Mouse (Mus musculus): ENCODE measurements around the gene Fam25c.
"Not testable (repeated sequence)": the region's sequence is repeated elsewhere in the genome, so short reads cannot be mapped to it uniquely, and the experiment has no call there.

Gene Fam25c

DNA sequence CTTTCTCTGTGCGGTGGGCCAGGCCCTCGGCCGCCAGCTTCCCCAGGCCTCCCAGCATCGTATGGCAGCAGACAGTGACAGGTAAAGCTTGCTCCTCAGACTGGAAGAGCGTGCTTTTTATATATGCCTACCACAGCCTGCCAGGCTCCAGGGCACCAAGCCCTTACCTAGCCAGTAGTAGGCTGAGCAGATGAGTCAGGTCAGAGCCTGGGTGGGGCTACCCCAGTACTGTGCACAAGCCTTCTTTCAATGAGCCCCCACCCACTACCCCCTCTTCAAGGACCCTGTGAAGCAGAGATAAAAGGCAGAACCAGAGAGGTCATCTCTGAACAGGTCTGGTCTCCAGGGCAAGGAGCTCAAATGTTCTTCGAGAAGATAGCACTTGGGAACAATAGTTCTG, at the start of gene Fam25c:
Gene Fam25c, minus strand, starts transcription at position 133 of the 400 bp plus-strand sequence.
- DNase-seq (ENCODE audit: low spot score) = no peak

DNA sequence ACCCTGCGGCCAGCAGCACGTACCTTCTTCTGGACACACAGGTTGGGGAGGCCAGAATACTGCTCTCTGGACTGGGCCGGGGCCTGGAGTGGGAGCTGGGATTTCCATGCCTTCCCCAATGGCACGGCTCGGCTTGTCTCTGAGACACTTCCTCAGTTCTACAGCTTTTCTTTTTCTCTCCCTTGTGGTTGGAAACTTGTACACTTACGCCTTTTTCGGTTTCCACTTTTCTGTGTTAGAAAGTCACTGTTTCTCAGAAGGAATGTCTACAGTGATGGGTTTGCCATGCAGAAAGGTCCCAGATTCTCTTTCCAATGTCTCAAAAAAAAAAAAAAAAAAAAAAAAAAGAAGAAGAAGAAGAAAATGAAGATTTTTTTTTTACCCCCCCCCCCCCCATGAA, 48.2 kb upstream of the Fam25c start:
- DNase-seq (ENCODE audit: low spot score) = no peak

- no peak for DNase-seq (ENCODE audit: low spot score)
Observed at GRCm38 (mm10) chr14:34402871-34403270, 47.6 kb upstream of the Fam25c start.

DNA sequence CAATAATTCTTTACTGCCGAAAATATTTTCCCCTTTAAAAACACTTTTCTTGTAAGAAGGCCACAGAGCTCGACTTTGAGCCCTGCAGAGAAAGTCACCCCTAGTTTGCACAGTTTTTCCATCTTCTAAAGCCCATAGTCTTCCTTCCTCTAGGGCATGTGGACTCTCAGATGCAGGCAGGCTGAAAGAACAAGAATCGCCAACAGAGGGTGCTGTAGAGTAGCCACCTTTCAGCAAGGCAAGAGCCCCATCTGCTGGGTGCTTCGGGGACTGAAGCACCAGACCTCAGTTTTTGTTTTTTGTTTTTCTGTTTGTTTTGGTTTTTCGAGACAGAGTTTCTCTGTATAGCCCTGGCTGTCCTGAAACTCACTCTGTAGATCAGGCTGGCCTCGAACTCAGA, 45.9 kb upstream of the Fam25c start:
- DNase-seq (ENCODE audit: low spot score) = peak; percentile 82

DNA sequence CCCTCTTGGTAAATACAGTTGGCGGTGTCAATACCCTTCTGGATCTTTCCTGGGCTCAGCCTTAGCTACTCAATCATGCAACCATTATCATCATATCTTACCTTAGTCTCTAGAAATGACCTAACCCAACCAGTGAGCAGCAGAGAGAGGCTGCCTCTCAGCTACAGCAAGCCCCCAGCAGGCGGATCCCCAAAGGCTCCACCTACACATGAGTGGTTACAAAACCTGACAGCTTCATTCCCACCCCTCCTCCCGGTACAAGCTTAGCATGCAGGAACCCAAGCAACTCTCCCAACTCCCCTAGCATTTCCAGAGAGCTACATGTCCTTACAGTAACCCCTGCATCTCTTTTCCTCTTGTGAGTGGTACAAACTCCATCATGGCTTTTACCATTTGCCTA, 44.8 kb upstream of the Fam25c start:
- DNase-seq (ENCODE audit: low spot score) = no peak

DNA sequence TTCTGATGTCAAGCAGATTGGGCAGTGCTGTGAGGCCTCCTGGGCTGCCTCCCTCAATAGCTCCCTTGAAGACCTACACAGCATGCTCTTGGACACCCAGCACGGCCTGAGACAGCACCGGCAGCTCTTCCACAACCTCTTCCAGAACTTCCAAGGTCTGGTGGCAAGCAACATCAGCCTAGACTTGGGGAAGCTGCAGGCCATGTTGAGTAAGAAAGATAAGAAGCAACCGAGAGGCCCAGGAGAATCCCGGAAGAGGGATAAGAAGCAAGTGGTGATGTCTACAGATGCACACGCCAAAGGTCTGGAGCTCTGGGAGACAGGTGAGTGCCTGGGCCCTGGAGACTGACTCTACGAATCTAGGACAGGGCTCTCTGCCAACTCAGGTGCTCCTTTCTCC, 44.1 kb upstream of the Fam25c start:
- DNase-seq (ENCODE audit: low spot score) = no peak

DNA sequence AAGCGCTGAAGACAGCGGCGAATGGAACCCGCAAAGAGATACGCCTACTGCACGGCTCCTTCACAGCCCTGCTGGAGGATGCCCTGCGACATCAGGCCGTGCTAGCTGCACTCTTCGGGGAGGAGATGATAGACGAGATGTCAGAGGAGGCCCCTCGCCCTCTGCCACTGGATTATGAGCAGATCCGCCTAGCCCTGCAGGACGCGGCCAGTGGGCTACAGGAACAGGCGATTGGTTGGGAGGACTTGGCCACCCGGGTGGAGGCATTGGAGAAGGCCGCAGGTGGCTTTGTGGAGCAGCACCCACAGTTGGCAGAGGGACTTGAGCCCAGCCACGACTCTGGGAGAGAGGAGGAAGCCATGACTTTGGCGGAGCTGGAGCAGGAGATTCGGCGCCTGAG, 43.7 kb upstream of the Fam25c start:
- DNase-seq (ENCODE audit: low spot score) = no peak

GRCm38 (mm10) chr14:34397871-34398270, 42.6 kb upstream of the Fam25c start:
- no peak for DNase-seq (ENCODE audit: low spot score)

DNA sequence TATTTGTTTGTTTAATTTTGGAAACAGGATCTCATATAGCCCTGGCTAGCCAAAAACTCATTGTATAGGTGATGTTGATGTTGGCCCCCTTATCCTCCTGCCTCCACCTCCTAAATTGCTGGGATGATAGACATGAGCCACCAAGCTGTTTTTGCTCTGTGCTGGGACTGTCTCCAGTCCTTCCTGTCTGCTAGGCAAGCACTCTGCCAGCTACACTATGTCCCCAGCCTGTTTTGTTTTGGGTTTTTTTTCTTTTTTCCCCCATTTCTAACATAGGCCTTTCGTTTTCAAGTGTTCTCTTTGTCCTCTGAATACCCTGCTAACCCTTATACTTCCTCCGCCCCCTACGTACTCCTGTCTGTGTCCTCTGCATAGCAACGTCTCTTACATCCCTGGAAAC, 38.1 kb upstream of the Fam25c start:
- no peak for DNase-seq (ENCODE audit: low spot score)

DNA sequence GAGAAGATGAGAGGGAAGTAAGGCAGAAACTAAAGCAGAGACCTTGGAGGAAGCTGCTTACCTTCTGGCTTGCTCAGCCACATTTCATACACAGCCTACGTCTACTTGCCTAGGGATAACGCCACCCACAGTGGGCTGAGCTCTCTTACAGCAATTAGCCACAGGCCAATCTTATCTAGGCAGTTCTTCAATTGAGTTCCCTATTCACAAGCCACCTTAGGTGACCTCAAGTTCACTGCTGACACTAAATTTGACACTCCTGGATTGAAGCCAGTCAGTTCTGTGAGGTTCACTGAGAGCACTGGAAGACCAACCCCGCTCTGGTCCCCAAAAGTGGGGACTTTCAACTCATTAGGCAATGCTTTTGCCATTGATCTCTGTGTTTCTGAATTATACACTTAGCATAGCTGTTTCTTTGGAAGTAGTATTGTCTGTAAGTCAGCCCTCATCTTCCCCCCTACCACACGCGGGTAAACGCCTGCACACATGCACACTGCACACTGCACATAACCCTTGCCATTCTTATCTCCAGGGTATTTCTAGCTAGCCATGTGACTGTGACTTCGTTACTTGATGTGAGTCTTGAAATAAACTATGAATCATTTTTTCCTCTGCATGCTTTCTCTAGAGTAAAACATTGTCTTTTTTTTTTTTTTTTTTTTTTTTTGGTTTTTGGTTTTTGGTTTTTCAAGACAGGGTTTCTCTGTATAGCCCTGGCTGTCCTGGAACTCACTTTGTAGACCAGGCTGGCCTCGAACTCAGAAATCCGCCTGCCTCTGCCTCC, 27.9 kb upstream of the Fam25c start:
- DNase-seq (ENCODE audit: low spot score) = no peak

DNA sequence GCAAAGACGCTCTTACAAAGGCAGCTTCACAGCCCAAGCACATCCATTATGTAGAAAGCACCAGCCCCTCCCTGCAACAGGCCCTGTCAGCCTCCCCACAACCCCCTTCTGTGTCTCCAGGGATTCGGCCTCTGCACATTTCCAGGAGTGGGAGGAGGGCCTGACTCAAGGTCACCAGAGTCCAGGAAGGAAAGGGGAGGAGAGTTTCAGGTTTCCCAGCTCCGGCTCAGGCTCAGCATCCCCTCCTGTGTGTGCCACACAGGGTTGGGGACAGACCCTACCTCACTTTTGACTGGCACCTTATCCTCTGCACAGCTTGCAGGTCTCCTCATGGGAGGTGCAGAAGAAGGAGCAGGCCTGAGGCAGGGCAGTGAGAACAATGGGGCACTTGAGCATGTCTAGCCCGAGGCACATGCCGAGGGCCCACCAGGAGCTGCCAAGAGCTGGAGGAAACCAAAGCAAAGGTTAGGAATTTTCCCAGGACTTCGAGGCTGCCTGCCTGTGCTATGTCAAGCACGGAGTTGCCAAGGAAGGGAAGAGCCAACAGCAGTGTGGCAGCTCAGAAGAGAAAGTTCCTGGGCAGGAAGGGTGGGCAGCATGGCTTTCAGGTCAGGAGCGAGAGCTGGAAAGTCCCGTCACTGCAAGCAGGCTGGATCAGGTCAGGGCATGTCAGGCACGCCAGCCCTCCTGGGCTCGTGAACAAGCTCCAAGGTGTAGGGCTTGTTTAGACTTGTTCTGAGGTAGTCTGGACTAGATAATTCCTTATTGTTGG, 23.5 kb upstream of the Fam25c start:
- DNase-seq (ENCODE audit: low spot score) = peak; percentile 42

DNA sequence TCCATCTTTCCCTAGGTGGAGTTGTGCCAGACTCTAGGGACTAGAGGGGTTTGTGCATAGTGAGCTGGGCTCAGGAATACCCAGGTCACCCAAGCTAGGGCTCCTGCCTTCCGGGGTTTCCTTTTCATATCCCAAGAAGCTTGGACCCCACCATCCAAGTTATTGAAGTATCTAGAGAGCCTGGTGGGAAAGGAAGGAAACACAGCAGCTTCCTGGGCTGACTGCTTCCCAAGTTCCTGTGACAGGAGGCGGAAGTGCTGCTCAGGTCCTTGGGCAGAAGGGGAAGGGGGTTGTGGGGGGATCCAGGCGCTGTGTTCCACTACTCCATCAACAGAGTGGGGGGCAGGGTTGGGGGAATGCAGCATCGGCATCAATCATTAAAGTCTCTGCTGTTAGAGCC, 21.9 kb upstream of the Fam25c start:
- no peak for DNase-seq (ENCODE audit: low spot score)

DNA sequence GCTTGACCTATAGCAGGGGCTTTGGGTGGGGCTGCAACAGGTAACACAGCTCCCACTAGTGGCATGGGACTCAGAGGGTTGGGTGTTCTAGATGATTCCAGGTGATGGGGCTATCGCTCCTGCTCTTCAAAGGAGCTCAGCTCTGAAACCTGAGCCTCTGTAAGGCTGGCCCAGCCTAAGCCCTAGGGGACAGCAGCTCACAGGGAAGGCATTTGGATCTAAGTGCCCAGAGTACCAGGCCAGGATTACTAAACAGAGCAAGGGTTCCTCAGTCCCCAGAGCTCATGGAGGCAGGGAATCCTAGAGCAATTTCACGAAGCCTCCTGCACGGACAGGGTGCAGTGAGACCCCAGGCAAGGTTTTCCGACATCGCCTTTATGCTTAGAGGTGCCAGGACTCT, 20.7 kb upstream of the Fam25c start:
- no peak for DNase-seq (ENCODE audit: low spot score)

- no peak for DNase-seq (ENCODE audit: low spot score)
Observed at GRCm38 (mm10) chr14:34375415-34375904, 20.2 kb upstream of the Fam25c start, which contains the start of gene Mmrn2. Mmrn2 (plus strand) TSS chr14:34375465.

- DNase-seq (ENCODE audit: low spot score) = no peak
Observed at GRCm38 (mm10) chr14:34374577-34374976, 19.3 kb upstream of the Fam25c start, which contains the start of gene Sncg. Sncg (minus strand) TSS chr14:34374789.

GRCm38 (mm10) chr14:34373581-34373980, 18.3 kb upstream of the Fam25c start:
- DNase-seq (ENCODE audit: low spot score) = no peak

DNA sequence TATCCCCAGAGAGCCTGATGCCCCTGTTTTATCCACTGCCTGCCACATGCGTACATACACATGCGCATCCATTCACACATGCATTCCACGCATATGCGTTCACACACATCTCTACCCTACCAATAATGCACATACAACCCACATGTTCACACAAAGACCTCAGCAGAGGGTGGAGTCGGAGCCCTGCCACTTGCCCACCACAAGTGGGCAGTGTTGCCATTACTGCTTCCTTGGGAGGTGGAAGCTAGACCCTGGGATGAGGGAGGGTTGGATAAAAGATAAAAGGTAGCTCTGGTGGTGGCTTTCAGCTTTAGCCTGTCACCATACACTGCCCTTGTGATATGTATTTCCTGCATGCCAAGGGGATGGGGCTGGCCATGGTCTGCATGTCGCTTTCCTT, 17.4 kb upstream of the Fam25c start:
- DNase-seq (ENCODE audit: low spot score) = peak; percentile 63

DNA sequence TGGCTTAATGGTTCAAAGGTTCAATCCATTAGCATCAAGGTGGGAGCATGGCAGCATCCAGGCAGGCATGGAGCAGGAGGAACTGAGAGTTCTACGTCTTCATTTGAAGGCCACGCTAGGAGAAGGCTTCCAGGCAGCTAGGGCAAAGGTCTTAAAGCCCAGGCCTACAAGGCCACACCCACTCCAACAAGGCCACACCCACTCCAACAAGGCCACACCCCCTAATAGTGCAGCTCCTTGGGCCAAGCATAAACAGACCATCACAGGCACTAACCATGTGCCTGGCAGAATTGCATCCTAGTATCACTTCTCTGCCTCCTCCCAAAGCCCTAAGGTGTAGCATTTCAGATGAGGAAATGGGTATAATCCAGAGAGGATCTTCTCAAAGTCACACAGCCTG, 16.5 kb upstream of the Fam25c start:
- no peak for DNase-seq (ENCODE audit: low spot score)

DNA sequence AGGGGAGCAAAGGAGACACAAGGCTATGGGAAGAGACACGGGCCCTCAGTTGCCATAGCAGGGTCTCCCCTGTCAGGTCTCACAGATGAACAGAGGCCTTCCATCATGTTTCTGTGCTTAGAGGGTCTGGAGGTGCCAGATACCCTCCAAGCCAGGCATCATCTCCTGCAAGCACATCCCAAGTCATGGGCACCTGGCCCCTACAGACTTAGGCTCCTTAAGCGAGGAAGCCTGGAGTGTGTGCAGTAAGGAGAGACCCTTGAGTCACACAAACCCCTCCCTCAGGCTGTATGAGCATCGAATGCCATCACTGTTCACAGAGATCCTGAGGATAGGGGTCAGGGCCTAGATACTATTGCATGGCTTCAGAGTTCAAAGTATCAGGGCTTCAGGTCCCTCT, 15.7 kb upstream of the Fam25c start:
- no peak for DNase-seq (ENCODE audit: low spot score)

DNA sequence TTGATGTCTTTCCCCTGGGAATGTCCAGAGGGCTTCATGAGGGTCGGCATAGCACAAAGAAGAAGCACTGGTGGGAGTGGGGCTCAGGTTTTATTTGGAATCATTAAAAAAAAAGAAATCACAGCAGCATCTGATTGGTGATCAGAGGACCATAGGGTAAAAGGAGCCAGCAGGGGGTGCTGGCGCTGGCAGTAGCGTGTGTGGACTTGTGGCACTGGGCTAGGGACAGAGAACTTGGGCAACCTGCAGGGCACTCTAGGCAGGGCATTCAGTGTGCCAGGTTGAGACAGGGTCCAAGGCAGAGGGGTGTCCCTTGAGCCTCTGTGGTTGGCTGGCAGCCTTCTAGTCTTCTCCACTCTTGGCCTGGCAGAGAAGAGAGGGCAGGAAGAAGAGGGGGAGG, 15.0 kb upstream of the Fam25c start:
- DNase-seq (ENCODE audit: low spot score) = no peak

DNA sequence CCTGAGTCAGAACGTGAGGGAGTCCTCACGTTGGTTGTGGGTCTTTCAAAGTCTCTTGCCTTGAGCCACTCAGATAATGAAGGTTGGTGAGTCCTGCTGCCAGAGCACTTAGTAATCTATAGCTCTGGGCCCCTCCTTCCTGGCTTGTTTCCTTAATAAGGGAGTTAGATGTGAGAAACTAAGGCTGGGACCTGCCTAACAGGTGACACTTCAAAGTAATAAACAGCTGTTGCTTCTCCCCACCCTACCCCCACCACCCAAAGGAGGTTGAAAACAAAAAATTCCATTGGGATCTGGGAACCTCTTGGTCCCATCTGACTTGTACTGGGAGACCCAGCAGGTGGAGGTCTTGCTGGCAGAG, 9.9 kb upstream of the Fam25c start:
- DNase-seq (ENCODE audit: low spot score) = no peak

DNA sequence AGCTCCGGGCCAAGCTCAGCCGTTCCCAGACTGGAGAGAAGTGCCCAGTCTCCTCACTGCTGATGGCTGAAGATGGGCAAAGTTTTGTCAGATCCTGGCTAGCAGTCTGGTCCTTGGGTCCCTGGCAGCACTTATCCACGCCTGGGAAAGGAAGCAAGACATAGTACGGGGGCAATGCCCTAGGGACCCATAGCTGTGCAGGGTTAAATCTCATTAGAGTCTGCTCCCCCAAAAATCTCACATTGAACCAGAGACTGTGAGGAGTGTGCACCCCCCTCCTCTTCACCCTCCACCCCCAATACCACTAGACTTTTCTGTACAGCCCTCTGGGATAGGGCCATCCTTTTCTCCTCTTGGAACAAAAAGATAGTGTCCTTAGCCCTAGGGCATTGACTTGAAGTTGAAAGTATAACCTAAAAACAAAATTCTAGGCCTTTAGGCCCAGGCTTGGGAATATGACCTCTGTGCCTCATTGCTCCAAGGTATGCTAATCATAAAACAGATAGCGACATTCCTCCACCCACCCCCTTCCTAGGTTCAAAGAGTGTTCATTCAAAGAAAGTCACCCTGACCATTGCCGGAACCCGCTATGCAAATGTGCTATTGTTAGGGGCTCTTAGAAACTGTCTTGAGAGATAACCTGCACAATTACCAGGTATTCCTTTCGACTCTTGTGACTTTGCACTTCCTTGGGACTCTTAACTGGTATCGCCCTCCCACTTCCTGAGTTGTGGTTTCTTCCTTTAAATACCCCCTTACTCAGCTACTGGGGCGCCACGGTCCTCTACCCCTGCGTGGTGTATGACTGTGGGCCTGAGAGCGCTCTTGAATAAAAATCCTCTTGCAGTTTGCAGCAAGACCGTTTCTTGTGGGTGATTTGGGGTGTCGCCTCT, 9.3 kb upstream of the Fam25c start:
- DNase-seq (ENCODE audit: low spot score) = not testable (repeated sequence)
